Mouse (Mus musculus): ENCODE results near the gene Pgls. TPM values are rescaled to one million over a fixed set of nuclear protein-coding genes. Genes with fewer than 3 reads are reported as not detected.

The Pgls gene
- total RNA-seq, 2 experiments from 2014 or later, result 25.6 to 26.1 TPM

DNA sequence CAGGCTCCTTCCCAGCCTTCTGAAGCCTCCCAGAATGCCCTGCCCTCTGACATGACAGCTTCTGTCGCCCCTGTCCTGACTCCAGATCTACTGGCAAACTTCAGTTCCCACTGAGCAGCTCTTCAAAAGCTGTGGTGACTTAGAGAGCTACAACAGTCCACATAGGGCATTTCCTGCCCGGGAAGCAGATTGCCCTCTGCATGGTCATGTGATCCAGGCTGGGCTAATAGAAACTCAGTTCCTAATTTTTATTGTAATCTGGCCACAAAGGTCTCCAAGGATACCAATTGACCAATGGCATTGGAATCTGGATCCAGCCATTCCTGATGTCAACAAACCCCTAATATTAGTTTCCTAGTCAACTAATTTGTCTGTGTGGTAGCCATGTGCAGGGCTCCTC is 39.9 kb downstream of the Pgls start:
- DNase-seq, result no peak
- intact Hi-C loops (cut with DNase I), result loop anchor here (2.0 to 5.0 kb wide), 2 partner anchors 35 to 73 kb away; partner anchors contain the start of genes Fam129c and Tmem221

DNA sequence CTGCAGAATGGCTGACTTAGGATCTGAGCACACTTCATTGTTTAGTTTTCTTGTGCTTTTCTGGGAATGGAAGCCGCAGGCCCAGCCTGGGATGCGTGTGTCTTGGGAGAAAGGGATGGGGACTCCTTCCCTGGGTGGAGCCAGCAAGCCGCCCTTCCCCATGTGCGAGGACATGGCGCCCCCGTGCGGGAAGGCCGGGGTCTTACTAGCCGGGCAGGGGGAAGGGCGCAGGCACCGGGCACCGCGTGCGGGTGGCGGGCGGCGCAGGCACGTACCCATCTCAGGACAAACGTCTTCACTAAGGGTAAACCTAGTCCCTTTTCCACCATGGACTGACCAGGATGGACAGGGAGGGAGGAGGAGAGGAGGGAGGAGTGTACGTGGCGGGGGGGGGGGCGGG is 41.2 kb downstream of the Pgls start:
- DNase-seq, result peak; percentile 54 to 55
- intact Hi-C loops (cut with DNase I), result loop anchor here (2.0 to 5.0 kb wide), 2 partner anchors 36 to 74 kb away; partner anchors contain the start of genes Fam129c and Tmem221

DNA sequence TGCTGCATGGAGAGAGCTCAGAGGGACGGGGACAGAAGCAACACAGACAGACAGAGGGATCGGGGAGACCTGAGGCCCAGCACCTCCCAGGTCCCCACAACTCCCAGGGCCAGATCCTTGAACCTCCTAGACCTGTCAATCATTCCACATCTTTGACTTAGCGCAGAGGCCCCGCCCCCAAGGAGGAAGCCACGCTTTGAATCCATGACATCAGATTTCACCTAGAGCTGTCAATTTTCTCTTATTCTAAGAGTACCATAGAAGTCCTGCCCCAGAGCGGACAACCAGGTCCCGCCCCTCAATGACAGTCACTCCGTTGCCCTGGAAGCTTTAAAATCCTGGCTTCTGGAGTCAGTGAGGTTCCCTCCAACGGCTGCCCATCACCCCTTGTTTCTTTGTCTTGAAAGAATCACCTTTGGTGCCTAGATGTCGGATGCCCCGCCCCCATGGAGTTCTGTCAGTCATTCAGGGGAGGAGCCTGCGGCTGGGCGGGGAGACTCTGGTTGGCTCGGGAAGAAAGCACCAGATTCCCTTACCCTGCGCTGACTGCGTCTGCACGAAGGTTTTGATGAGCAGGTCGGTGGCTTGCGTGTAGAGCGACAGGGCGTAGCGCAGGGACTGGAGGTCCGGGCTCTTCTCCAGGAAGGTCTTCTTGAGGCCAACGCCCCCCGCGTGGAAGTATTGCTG is 42.1 kb downstream of the Pgls start:
- intact Hi-C loops (cut with DNase I), result loop anchor here (2.0 to 5.0 kb wide), 2 partner anchors 37 to 75 kb away; partner anchors contain the start of genes Fam129c and Tmem221

DNA sequence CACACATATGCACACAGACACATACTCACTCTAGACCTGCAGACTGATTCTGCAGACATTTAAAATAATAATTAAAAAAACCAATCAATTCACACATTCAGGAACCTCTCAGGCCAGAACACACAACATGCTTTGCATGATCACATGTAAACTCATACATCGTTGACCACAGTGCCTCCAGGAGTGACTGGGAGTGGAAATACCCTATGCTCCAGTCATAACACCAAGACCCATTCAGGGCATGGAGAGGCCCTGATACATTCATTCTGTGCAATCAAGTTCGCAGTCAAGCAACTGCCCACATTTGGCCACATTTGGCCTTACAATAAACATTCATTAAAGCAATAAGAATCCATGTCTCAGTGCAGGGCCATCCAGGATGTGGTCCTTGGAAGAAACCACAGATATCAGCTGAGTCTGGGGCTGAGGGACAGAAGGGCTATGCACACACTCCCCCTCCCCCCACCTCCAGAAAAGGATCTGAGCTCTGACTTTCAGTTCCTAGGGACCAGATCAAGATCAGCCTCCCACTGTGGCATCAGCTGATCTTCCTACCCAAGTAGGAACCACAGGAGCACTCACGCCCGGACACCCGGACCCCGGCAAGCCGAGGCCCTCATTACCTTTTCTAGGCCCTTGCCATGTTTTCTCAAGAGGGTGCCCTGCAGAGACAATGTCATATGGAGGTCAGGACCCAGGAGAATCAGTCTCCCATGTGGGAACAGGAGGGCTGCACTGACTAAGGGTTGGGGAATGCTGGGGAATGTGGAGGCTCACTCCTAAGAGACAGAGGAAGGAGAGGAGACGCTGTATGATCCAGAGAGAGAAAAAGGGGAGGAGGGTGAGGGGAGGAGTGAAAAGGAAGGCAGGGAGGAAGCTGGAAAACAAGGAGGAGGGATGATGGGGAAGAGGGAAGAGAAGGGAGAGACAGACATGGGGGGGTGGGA is 45.4 kb downstream of the Pgls start:
- DNase-seq, result no peak
- intact Hi-C loops (cut with DNase I), result no loop called here

More for the DNA sequence above, 42.1 kb downstream of the Pgls start:
- no peak for DNase-seq

DNA sequence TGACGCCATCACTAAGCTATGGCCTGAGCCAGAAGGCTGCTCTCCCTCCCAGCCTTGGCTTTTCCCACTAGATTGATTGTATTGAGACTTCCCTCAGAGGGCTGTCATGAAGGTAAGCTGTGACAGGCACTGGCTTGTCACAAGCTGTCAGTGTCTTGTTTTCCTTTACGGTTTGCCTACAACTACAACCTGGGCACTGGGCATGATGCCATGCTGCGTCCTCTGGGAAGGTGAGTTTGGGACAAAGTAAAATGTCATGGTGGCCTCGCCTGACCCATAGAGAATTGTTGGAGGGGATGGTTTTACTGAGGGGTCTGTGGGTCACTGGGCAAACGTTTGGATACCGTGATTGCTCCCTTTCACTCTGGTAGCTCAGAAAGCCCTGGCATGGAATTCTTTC is 46.3 kb downstream of the Pgls start:
- intact Hi-C loops (cut with DNase I), result no loop called here
- no peak for DNase-seq

DNA sequence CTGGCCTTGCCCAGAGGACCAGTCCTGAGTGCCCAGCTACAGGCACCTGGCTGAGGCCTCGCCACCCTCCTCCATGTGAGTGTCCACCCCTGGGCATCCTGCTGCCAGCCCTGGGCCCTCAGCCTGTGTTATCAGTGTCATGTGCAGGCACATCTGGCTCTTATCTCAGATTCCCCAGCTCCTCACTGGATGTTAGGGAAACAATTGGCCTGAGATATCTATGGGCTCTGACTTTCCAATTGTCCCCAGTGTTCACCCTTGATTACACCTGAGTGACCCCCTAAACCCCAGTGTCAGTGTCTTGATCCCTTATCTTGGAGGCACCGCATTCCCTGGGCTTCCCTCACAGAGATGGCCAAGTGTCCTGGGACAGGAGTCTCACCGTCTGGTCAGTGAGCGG is 47.3 kb downstream of the Pgls start:
- intact Hi-C loops (cut with DNase I), result no loop called here
- no peak for DNase-seq

DNA sequence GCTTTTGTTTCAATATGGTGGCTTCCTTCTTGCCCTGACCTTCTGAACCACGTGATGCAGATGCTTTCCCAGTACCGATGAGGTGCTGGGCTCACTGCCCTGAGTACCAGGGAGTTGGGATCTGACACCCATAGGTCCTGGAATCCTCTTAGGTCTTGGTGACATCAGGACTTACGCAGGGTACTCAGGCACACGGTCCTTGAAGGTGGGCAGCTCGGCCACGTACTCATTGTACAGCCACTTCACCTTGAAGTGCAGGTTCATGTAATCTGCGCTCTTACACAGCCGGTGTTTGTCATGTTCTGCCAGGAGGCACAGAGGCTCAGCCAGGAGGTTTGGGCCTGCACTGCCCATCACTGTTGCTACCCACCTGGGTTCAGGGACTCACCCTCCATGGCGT is 53.5 kb downstream of the Pgls start:
- intact Hi-C loops (cut with DNase I), result no loop called here
- DNase-seq, result no peak

Small RNA genes within 50 kb of the gene (microRNA-seq; reads per million reads assigned to microRNA genes)
- gene Mir6769b, result 0 reads per million in 2 experiments

Other genes with a start within 250 kb of the Pgls start
- 10 to 100 TPM; 75.4 to 96.2 TPM for gene Use1, start 225.3 kb upstream of the Pgls start, total RNA-seq (2021)
- 1 to 10 TPM; 5.1 to 7.5 TPM for gene Ocel1, start 220.9 kb upstream of the Pgls start, total RNA-seq (2021)
- 10 to 100 TPM; 20.9 to 21.5 TPM for gene Nr2f6, start 210.2 kb upstream of the Pgls start, total RNA-seq (2021)
- 1 to 10 TPM; 6.4 to 8.1 TPM for gene Ushbp1, start 196.4 kb upstream of the Pgls start, total RNA-seq (2021)
- 10 to 100 TPM; 60.1 to 68.3 TPM for gene Babam1, start 195.3 kb upstream of the Pgls start, total RNA-seq (2021)
- under 1 TPM; 0.12 to 0.46 TPM for gene Ankle1, start 186.2 kb upstream of the Pgls start, total RNA-seq (2021)
- 10 to 100 TPM; 19.3 to 26.9 TPM for gene Abhd8, start 128.5 kb upstream of the Pgls start, total RNA-seq (2021)
- gene Mrpl34, start 127.2 kb upstream of the Pgls start, total RNA-seq (2021), result 10 to 100 TPM; 66.7 to 67.1 TPM
- gene Dda1, start 123.0 kb upstream of the Pgls start, total RNA-seq (2021), result 10 to 100 TPM; 20.4 to 27.6 TPM
- 10 to 100 TPM; 13.8 to 16.0 TPM for gene Ano8, start 106.2 kb upstream of the Pgls start, total RNA-seq (2021)
- 10 to 100 TPM in 1 of 2 experiments, 1 to 10 TPM in 1; 8.0 to 10.5 TPM for gene Gtpbp3, start 104.1 kb upstream of the Pgls start, total RNA-seq (2021)
- gene Plvap, start 80.4 kb upstream of the Pgls start, total RNA-seq (2021), result 1 to 10 TPM; 5.6 to 9.3 TPM
- not detected for gene Ccdc194, start 66.5 kb upstream of the Pgls start, total RNA-seq (2021)
- 1 to 10 TPM; 7.6 to 9.9 TPM for gene Bst2, start 54.7 kb upstream of the Pgls start, total RNA-seq (2021)
- 10 to 100 TPM; 20.8 to 24.8 TPM for gene Mvb12a, start 49.3 kb upstream of the Pgls start, total RNA-seq (2021)
- gene Tmem221, start 33.3 kb upstream of the Pgls start, total RNA-seq (2021), result under 1 TPM in 1 of 2 experiments, not detected in 1; 0.15 TPM
- under 1 TPM; 0.10 TPM for gene Nxnl1, start 25.6 kb upstream of the Pgls start, total RNA-seq (2021)
- 10 to 100 TPM; 55.9 to 77.1 TPM for gene Slc27a1, start 23.3 kb upstream of the Pgls start, total RNA-seq (2021)
- gene Fam129c, start 5.5 kb downstream of the Pgls start, total RNA-seq (2021), result under 1 TPM; 0.71 to 0.76 TPM
- 10 to 100 TPM; 33.0 to 35.6 TPM for gene Colgalt1, start 18.8 kb downstream of the Pgls start, total RNA-seq (2021)
- not detected for gene Unc13a, start 79.6 kb downstream of the Pgls start, total RNA-seq (2021)
- 1 to 10 TPM; 1.8 TPM for gene Jak3, start 84.1 kb downstream of the Pgls start, total RNA-seq (2021)
- gene Insl3, start 97.0 kb downstream of the Pgls start, total RNA-seq (2021), result 1 to 10 TPM; 1.0 to 1.2 TPM
- gene B3gnt3, start 109.6 kb downstream of the Pgls start, total RNA-seq (2021), result 1 to 10 TPM; 2.1 to 2.6 TPM
- 1 to 10 TPM in 1 of 2 experiments, not detected in 1; 1.4 TPM for gene Fcho1, start 133.5 kb downstream of the Pgls start, total RNA-seq (2021)

All from gastrocnemius, postnatal 36 days (tissue).